Mouse (Mus musculus): Measurements from ENCODE around the gene Ifitm6. TPM values are rescaled to one million over a fixed set of nuclear protein-coding genes. Genes with fewer than 3 reads are reported as not detected.
A peak's percentile ranks its signal among the peaks of the same experiment; 100 is the strongest.

The Ifitm6 gene
- polyA plus RNA-seq, 1 experiment from 2014 or later: 0.93 TPM

GRCm38 (mm10) chr7:141008312-141008761 is 9.4 kb downstream of the Ifitm6 start:
- Histone ChIP-seq H3K4me1 (replicated peaks; ENCODE audit: control insufficient read depth, insufficient read depth, low read length) (0 out of 2 replicates have a peak, but pooled peaks cover 5% of the 10 kb centered on the region), H3K9me3 (ENCODE audit: control insufficient read depth) (no peaks in the 10 kb centered on the region), H3K9ac (ENCODE audit: low read depth, low read length) (peak overlapping the region; percentile 31; the same call in 1 of the 2 replicates), H3K36me3 (ENCODE audit: control insufficient read depth, insufficient read depth) (no peaks in the 10 kb centered on the region), H3K4me2 (replicated peaks; ENCODE audit: low read depth) (peak overlapping the region; percentile 58), H3K27ac (ENCODE audit: low read depth, low read length) (peak overlapping the region; percentile 28), H3K4me3 (ENCODE audit: low read depth, low read length) (peak overlapping the region; percentile 11; the same call in 1 of the 2 replicates), H3K27me3 (replicated peaks; ENCODE audit: control insufficient read depth, insufficient read depth, low read length) (no peaks in the 10 kb centered on the region)
- 25% methylated on average over 7 of the region's 7 CpGs for WGBS
- ATAC-seq: 0 out of 2 replicates have a peak, but pooled peaks have one; percentile 16
- TF ChIP-seq CTCF (IDR thresholded peaks at IDR 0.05; ENCODE audit: low read depth): peak; percentile 68

DNA sequence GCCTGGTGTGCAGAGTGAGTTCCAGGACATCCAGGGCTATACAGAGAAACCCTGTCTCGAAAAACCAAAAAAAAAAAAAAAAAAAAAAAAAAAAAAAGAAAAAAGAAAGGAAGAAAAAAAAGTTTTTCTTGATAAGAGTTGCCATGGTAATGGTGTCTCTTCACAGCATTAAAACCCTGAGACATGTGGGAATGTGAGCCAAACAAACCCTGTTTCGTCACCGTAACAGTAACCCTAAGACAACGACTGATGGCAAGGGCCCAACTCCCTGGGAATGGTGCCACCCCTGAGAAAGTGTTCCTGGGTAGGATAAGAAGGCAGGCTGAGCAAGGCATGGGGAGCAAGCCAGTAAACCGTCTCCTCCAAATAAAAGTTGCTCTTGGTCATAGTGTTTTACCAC is 10.8 kb downstream of the Ifitm6 start:
- no peak overlapping the region for H3K4me3 ChIP-seq (ENCODE audit: low read depth, low read length)
- no peaks in the 10 kb centered on the region for H3K27me3 ChIP-seq (replicated peaks; ENCODE audit: control insufficient read depth, insufficient read depth, low read length)
- H3K36me3 ChIP-seq (ENCODE audit: control insufficient read depth, insufficient read depth): no peaks in the 10 kb centered on the region
- H3K4me1 ChIP-seq (replicated peaks; ENCODE audit: control insufficient read depth, insufficient read depth, low read length): 0 out of 2 replicates have a peak, but pooled peaks cover 5% of the 10 kb centered on the region
- 76% methylated on average over 5 of the region's 5 CpGs for WGBS
- no peak for ATAC-seq
- H3K9me3 ChIP-seq (ENCODE audit: control insufficient read depth): no peaks in the 10 kb centered on the region
- no peak overlapping the region for H3K4me2 ChIP-seq (replicated peaks; ENCODE audit: low read depth)
- no peak overlapping the region for H3K9ac ChIP-seq (ENCODE audit: low read depth, low read length)
- H3K27ac ChIP-seq (ENCODE audit: low read depth, low read length): no peak overlapping the region
- no peak for TF ChIP-seq CTCF (IDR thresholded peaks at IDR 0.05; ENCODE audit: low read depth)

GRCm38 (mm10) chr7:141006446-141006845 is 11.3 kb downstream of the Ifitm6 start:
- no peak for TF ChIP-seq CTCF (IDR thresholded peaks at IDR 0.05; ENCODE audit: low read depth)
- Histone ChIP-seq H3K4me3 (ENCODE audit: low read depth, low read length) (no peak overlapping the region), H3K9me3 (ENCODE audit: control insufficient read depth) (no peaks in the 10 kb centered on the region), H3K27me3 (replicated peaks; ENCODE audit: control insufficient read depth, insufficient read depth, low read length) (no peaks in the 10 kb centered on the region), H3K4me1 (replicated peaks; ENCODE audit: control insufficient read depth, insufficient read depth, low read length) (0 out of 2 replicates have a peak, but pooled peaks cover 5% of the 10 kb centered on the region), H3K27ac (ENCODE audit: low read depth, low read length) (no peak overlapping the region), H3K36me3 (ENCODE audit: control insufficient read depth, insufficient read depth) (no peaks in the 10 kb centered on the region), H3K4me2 (replicated peaks; ENCODE audit: low read depth) (no peak overlapping the region), H3K9ac (ENCODE audit: low read depth, low read length) (no peak overlapping the region)
- WGBS: 64% methylated on average over 6 of the region's 6 CpGs
- no peak for ATAC-seq

DNA sequence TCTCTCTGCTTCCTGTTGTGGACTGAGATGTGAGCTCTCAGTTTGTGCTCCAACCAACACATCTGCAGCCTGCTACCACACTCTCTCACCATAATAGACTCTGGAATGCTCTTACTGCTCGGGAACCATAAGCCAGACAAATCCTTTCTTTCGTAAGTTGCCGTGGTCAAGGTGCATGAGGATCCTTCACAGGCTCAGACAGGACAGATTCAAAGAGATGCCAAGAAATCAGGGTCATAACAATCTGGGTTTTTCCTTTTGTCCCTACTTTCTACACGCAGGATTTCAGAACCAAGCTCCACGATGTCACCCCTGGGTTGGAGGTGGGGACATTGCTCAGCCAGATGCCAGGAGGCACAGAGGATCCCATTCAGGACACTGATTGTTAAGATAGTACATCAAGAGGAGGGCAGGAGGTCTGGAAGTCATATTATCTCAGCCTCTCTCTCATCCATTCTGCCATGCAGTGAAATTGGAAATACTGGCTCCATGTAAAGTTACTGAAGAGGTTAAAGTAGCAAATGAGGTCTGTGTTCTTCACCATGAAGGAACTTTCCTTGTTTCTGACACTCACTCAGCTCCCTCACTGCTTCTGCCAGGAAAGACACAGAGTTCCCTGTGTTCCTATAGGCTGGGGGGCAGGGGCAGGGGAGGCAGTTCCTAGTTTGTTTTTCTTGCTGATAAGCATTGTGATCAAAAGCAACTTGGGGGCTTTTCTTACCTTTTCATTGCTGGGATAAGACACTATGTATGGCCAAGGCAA is 14.3 kb downstream of the Ifitm6 start:
- Histone ChIP-seq H3K9me3 (ENCODE audit: control insufficient read depth) (no peaks in the 10 kb centered on the region), H3K27ac (ENCODE audit: low read depth, low read length) (no peak overlapping the region), H3K4me3 (ENCODE audit: low read depth, low read length) (no peak overlapping the region), H3K9ac (ENCODE audit: low read depth, low read length) (no peak overlapping the region), H3K4me1 (replicated peaks; ENCODE audit: control insufficient read depth, insufficient read depth, low read length) (0 out of 2 replicates have a peak, but pooled peaks cover under 1% of the 10 kb centered on the region), H3K27me3 (replicated peaks; ENCODE audit: control insufficient read depth, insufficient read depth, low read length) (no peaks in the 10 kb centered on the region), H3K4me2 (replicated peaks; ENCODE audit: low read depth) (no peak overlapping the region), H3K36me3 (ENCODE audit: control insufficient read depth, insufficient read depth) (no peaks in the 10 kb centered on the region)
- WGBS: 77% methylated on average over 5 of the region's 5 CpGs
- no peak for TF ChIP-seq CTCF (IDR thresholded peaks at IDR 0.05; ENCODE audit: low read depth)
- ATAC-seq: no peak

DNA sequence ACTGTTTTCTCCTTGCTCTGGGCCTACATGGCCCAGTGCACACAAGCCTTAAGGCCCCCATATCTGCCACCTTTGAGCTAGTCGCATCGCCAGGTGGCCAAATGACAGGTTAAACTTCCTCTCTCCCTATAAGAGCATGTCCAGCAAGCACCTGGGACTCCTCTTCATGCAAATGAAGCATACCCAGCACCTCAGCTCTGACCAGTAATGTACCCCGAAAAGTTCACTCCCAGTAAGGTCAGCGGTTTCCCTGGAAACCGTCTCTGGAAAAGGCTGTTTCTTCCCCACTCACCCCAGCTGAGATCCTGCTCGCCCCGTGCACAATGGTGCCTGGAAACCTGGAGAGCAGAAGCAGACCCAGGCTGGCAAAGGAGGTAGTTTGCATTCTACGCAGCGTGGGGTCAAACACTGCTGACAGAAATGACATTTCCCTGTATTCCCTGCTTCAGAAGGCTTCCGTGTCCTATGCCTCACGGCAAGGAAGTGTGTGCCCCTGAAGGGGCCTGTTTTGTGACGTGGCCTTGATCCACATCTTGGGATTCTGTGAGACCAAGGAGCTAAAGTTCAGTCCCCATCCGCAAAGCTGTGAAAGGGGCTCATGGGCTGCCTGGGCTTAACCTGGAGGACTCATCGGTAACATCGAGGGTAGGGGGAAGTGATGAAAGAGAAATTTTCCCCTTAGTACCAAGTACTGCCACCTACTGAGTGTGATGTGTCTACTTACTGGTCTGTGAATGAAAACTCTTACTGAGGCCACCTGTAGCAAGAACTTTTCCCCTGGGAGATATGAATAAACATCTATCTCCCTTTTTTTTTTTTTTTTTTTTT is 16.6 kb downstream of the Ifitm6 start:
- 80% methylated on average over 15 of the region's 15 CpGs for WGBS
- Histone ChIP-seq H3K9ac (ENCODE audit: low read depth, low read length) (no peak overlapping the region), H3K36me3 (ENCODE audit: control insufficient read depth, insufficient read depth) (no peaks in the 10 kb centered on the region), H3K4me2 (replicated peaks; ENCODE audit: low read depth) (no peak overlapping the region), H3K9me3 (ENCODE audit: control insufficient read depth) (no peaks in the 10 kb centered on the region), H3K27ac (ENCODE audit: low read depth, low read length) (no peak overlapping the region), H3K4me1 (replicated peaks; ENCODE audit: control insufficient read depth, insufficient read depth, low read length) (no peaks in the 10 kb centered on the region), H3K4me3 (ENCODE audit: low read depth, low read length) (no peak overlapping the region), H3K27me3 (replicated peaks; ENCODE audit: control insufficient read depth, insufficient read depth, low read length) (no peaks in the 10 kb centered on the region)
- TF ChIP-seq CTCF (IDR thresholded peaks at IDR 0.05; ENCODE audit: low read depth): no peak
- no peak for ATAC-seq

All from intestine, postnatal 0 days (tissue).